1 mouse cellular context compared by ENCODE assay signal in genomic region chr8:105288958-105289732, GRCm38 (mm10).
A peak's percentile ranks its signal among the peaks of the same experiment; 100 is the strongest.
TF ChIP-seq lines count a peak whose summit lies in the region.

No protein-coding gene starts in this region.

TF ChIP-seq in myocyte, 11 proteins besides CTCF, POLR2A, EP300 and RAD21 (continued from another document):
- TF ChIP-seq POLR2AphosphoS2 (IDR thresholded peaks at IDR 0.05; ENCODE audit: insufficient read length, low read depth) (peak; percentile 71), MYOG (IDR thresholded peaks at IDR 0.05; ENCODE audit: control insufficient read depth in 1 of 3, insufficient read depth in 1 of 3, insufficient read length in 2 of 3, low read depth in 2 of 3) (peak in 1 of 3 experiments; percentile 18), MYOD1 (IDR thresholded peaks at IDR 0.05; ENCODE audit: control insufficient read depth in 1 of 3, insufficient read length in 2 of 3, low read depth in 2 of 3) (no peak), REST (IDR thresholded peaks at IDR 0.05; ENCODE audit: insufficient read depth, insufficient read length) (no peak), SRF (IDR thresholded peaks at IDR 0.05; ENCODE audit: control insufficient read depth, insufficient read length, low read depth) (peak; percentile 36), TCF12 (IDR thresholded peaks at IDR 0.05; ENCODE audit: insufficient read depth, poor library complexity, severe bottlenecking) (no peak)
